Mouse (Mus musculus) layer of hippocampus, adult 9-11 months (tissue): ENCODE measurements around the gene Sctr.

Experiments used
- DNase-seq: peaks from one replicate; pipeline ENCODE4 v3.0.0; 2022

Sctr gene

DNA sequence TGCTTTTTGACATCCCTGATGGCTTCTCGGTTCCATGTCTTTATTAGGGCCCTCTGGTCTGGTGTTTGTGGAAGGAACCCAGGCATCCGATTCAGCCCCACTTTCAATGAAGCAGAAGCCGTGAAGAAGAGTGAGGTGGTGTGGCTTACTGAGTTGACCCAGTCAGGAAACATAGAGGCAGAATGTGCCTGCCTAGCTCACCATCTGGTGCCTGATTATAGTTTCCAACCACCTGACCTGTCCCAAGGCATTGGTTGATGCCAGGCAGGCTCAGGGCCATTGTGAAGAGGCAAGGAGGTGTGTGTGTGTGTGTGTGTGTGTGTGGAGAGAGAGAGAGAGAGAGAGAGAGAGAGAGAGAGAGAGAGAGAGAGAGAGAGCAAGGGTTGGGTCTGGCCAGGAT is 23.8 kb downstream of the Sctr start:
- DNase-seq = no peak

DNA sequence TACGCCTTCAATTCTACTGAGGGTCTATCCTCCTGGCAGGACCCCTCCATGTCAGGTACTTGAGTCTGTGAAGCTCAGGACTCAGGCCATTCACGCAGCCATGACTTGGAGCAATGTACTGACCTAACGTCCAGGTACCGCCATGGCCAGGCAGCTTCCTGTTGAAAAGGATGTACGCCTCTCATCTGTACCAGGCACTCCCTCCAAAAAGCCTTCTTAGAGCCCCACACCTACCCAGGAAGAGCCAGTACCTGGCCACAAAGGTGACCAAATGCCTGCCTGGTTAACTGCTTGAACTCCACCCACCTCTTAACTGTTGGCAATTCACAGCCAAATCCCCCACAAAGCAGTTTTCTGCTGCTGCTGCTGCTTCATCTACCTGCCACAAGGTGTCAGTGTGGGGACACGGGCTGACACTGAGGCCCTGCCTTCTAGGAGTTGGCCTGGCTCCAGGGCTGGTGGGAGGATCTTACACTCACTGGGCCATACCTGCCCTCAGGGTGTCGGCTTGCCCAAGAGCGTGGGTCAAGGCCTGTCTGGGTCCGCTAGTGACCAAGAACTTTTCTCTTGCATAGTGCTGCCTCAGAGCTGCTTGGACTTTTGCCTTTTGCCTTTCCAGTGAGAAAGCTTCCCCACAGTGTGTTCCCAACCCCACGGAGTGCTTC is 26.2 kb downstream of the Sctr start:
- DNase-seq = peak; percentile 75

- DNase-seq = no peak
Measured at GRCm38 (mm10) chr1:120033469-120033854, 26.8 kb downstream of the Sctr start.

- DNase-seq = no peak
Measured at GRCm38 (mm10) chr1:120034793-120035192, 28.1 kb downstream of the Sctr start.

- no peak for DNase-seq
Measured at GRCm38 (mm10) chr1:120035456-120036034, 28.9 kb downstream of the Sctr start.

DNA sequence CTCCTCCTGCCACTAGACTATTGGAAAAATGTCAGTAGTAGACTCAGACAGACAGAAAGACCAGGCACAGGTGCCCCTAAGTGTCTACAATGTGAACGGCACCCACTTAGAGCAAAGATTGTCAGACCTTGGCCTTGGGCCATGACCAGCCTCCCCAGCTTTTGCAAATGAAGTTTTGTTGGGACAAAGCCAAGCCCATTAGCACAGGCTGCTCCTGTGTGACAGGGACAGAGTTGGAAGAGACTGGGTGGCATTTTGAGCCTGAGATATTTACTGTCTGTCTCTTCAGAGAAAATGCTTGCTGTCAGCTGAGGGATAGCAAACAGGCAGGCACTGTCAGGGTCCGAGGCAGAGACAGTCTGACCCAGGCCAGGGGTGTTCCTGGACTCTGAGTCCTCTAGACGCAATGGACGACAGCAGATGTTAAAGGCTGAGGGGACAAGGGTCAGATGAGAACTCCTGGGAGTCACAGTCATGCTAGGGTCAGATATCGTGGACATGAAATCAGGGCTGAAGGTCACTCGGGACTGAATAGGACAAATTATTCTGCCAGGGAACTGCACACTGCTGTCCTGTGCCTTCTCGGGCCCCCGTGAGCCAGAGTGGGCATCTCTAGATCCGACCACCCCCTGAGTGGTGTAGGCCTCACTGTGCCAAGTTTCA is 30.5 kb downstream of the Sctr start:
- no peak for DNase-seq

DNA sequence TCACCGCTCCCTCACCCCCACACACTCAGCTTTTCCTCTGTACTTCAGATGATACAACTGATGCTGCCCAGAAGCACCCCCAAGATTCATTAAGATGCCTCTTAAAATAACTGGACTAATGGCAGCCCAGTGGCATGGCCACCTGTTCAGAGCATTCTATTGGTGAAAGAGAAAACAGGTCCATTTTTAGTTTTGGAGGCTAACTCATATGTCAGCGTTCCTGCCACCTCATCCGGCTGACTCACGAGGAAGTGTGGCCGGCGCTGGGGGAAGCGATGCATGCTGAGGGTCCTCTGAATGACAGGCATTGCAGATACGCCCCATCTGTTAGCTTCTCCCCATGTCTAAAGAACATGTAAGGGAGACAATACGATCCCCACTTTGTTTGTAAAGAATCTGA is 31.9 kb downstream of the Sctr start:
- no peak for DNase-seq

- no peak for DNase-seq
Measured at GRCm38 (mm10) chr1:120042421-120042820, 35.7 kb downstream of the Sctr start.

GRCm38 (mm10) chr1:120044584-120044983 is 37.9 kb downstream of the Sctr start:
- DNase-seq = no peak

DNA sequence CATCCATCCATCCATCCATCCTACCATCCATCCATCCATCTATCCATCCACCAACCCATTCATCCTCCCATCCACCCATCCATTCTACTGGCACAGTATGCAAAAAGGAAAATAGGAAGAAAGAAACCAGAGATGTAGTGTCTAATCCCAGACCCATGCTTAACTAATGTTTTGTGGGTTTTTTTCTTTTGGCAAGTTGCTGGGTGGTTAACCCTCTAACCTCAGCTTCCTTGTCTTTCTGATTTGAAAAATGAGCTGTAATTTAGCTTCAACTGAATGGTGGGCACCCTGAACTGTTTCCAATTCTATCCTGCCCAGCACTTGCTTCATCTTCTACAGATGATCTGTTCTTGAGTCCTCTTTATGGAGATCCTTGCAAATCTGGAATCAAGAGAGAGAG is 40.6 kb downstream of the Sctr start:
- DNase-seq = no peak

GRCm38 (mm10) chr1:120051070-120051469 is 44.4 kb downstream of the Sctr start:
- no peak for DNase-seq

GRCm38 (mm10) chr1:120054997-120055396 is 48.3 kb downstream of the Sctr start:
- DNase-seq = no peak

DNA sequence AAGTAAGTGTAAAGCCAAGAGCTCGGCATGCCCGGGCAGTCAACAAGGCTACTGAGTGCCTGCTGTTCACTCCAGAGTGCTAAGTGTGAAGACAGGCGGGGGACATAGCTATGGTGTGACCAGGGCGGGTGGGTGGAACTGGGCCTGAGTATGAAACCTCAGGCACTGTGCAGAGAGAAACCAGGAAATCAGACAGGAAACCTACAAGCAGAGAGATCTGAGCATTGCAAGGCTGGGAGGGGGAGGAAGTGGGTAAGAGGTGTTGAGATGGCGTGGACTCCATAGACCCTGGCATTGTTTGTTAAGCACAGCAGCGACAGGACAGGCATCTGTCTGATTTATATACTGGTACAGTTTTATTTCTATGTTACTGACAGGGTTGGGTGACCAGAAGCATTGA is 48.8 kb downstream of the Sctr start:
- no peak for DNase-seq

DNA sequence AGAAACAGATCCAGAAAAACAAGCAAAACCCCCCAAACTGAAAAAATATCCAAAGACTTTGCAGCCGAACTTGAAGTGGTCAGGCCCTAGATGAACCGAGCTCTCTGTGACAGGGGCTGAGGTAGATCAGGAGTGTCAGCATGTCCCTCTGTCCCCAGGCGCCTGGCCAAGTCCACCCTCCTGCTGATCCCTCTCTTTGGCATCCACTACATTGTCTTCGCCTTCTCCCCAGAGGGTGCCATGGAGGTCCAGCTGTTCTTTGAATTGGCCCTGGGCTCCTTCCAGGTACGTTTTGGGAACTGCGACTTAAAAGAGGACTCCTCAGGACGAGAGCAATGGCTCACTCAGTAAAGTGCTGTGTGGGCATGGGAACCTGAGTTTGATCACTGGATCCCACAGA is 49.5 kb downstream of the Sctr start:
- no peak for DNase-seq

- no peak for DNase-seq
Measured at GRCm38 (mm10) chr1:120057044-120057443, 50.4 kb downstream of the Sctr start.

- no peak for DNase-seq
Measured at GRCm38 (mm10) chr1:120057674-120058430, 51.2 kb downstream of the Sctr start.

- no peak for DNase-seq
Measured at GRCm38 (mm10) chr1:120060687-120061086, 54.0 kb downstream of the Sctr start.

DNA sequence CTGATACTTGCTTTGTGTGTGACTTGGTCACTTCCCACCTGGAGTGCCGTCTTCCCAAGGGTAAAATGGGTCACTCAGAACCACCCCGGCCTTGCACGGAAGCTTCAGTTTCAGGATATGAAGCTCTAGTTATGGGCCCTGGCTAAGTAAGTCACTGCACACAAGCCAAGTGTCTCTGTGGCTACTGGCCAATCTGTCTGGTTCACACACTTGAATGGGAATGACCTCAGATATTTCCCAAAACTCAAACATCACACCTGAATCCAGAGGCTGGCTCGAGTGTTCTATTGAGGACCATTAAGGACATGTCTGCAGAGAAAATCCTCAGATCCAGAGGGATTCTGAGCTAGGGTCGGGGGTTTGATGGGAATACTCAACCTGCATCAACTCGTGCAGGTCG is 55.5 kb downstream of the Sctr start:
- DNase-seq = no peak

DNA sequence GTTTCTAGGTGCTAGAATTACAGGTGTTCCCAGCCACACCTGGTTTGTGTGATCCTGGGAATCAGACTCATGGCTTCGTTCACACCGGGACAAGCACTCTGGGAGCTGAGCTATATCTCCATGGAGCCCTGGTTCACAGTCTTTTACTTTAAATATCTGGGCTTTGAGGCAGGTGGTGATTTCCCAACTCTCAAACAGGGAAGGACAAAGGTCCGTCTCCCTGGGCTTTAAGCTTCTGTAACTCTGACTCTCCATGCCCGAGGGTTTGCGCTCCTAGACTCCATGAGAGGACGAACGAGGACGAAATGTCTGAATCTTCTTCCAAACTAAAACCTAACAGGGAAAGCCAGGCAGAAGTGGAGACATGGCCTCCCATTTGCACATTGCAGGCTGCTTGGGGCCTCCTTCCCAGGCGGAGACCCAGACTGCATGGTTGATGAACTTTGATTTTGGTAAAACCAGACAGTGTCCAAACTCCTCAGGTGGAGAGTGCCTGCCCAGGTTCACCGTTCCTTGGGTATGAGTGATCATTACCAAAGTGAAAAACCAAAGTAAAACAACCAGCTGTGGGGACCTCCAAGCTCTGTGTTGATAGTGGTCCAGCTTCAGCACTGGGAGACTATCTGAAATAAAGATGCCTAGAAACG is 57.5 kb downstream of the Sctr start:
- DNase-seq = no peak

DNA sequence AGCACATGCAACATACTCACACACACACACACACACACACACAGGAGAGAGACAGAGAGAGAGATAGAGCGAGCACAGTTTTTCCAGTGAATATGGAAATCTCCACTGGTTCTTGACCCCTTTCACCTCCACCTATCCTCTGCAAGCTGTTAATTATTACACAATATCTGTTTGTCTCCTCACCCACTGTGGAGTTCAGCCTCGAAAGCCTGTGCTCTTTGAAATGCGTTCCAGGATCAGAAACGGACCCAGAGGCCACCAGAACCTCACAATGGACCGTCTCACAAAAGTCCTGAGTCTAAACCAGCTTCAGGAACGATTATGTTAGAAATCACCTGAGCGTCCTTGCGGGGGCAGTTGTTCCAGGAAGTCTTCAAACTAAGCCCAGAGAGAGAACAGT is 59.5 kb downstream of the Sctr start:
- DNase-seq = no peak

- no peak for DNase-seq
Measured at GRCm38 (mm10) chr1:120066625-120067024, 59.9 kb downstream of the Sctr start.

DNA sequence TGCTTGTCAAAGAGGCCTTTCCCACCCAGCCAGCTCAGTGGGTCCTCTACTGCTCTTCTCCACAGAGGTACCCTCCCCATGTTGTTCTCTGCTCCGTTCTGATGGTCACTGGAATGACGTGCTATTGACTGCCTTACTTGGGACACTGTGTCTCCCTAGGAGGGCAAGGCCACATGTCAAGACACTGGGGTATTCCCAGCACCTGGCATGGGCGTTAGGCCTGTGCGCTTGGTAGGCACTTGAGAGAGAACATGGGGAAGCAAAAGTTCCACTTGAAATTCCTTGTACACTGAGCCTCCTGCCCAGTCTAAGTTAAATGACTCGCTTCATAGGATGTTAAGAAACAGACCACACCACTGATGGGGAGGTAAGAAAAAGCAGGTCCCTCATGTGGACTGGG is 62.4 kb downstream of the Sctr start:
- DNase-seq = no peak

DNA sequence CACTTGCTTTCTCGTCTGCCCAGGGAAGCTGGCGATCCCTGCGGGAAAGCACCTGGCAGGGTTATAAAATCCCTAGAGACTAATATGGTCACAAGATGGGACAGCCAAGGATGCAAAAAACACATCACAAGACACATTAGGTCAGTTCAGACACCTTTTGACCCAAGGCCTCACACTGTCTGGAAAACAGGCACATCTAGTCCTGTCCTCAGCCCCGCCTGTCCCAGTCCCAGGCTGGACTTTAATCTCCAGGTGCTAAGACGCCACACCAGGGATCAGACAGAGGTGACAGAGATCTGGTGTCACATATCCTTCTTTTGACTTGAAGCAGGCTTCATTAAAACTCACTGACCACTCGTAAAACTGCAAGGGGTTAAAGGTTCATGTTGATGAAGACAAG is 63.5 kb downstream of the Sctr start:
- no peak for DNase-seq
